Mouse (Mus musculus) layer of hippocampus, adult 6 months (tissue): ENCODE results near the gene Lce1k. TPM values are rescaled to one million over a fixed set of nuclear protein-coding genes. Genes with fewer than 3 reads are reported as not detected.

ENCODE experiments used
- long read RNA-seq, 2 experiments: library from polyadenylated mRNA; unstranded; transcript quantifications; one replicate each; pipeline ENCODE4 v2.0.0; 2019 to 2020
- polyA plus RNA-seq: library from polyadenylated mRNA; unstranded; fragments of <200 nt; fragmentation: Nextera tagmentation; gene quantifications from 2 replicates; pipeline ENCODE4 v1.2.3, GENCODE M21; 2021

Lce1k gene
- polyA plus RNA-seq = not detected in 2 replicates
- long read RNA-seq, experiment 1 = 0 reads
- long read RNA-seq, experiment 2 = 0 reads

GRCm38 (mm10) chr3:92807791-92808190 lies at the start of gene Lce1k:
Gene Lce1k, minus strand, starts transcription at chr3:92807891.

DNA sequence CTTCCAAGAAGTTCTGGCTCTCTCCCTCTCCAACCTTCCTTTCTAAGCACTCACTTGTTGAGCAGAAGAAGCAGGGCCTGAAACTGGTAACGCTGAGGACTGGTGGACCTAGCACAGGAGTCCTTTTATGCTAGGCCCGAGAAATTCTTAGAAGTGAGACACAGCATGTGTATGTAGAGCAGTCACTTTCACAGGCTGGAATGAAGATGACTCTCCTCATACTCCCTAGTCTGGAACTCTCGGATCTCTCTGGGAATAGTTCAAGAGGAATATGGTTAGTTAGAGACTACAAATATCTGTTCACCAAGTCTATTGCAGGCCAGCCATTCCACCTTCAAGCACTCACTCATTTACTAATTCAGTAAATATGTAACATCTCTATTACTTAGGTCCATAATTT lies 43.5 kb upstream of the Lce1k start, which contains the start of gene Lce1l:
Gene Lce1l, minus strand, starts transcription at position 101 of the 400 bp plus-strand sequence.

DNA sequence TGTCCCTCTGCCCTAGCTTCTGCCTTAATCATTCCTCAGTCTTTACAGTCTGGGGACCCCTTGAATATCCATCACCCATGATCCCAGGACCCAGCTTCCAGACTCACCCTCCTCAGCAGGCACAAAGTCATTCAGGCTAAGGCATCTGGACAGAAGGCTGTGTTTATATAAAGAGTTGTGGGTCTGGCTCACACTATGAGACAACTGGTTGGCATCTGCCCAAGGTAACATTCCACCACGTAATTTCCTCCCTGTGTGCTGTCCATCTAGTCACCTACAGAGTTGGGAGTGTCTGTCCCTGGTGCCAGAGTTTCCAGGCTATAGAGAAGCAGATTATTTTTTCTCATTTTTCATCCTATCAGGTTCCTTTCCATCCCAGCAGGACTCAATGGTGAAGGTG lies 19.4 kb upstream of the Lce1k start, which contains the start of gene Kprp:
Gene Kprp, minus strand, starts transcription at position 140 of the 400 bp plus-strand sequence.

GRCm38 (mm10) chr3:92790414-92790813 lies 17.3 kb downstream of the Lce1k start, which contains the start of gene Lce1j:
Gene Lce1j, minus strand, starts transcription at chr3:92790514.

GRCm38 (mm10) chr3:92778799-92779198 lies 28.9 kb downstream of the Lce1k start, which contains the start of gene Lce1i:
Gene Lce1i, minus strand, starts transcription at chr3:92778899.

GRCm38 (mm10) chr3:92764965-92765364 lies 42.7 kb downstream of the Lce1k start, which contains the start of gene Lce1h:
Gene Lce1h, minus strand, starts transcription at chr3:92765065.

Other genes with a start within 250 kb of the Lce1k start
- gene Ivl, start 234.2 kb downstream of the Lce1k start, polyA plus RNA-seq = not detected in 2 replicates
- not detected in 2 replicates for gene Smcp, start 218.9 kb downstream of the Lce1k start, polyA plus RNA-seq
- not detected in 2 replicates for gene 2210017I01Rik, start 200.4 kb downstream of the Lce1k start, polyA plus RNA-seq
- gene Lce6a, start 186.2 kb downstream of the Lce1k start, polyA plus RNA-seq = not detected in 2 replicates
- not detected in 2 replicates for gene Lce1a1, start 159.6 kb downstream of the Lce1k start, polyA plus RNA-seq
- gene Lce1b, start 151.0 kb downstream of the Lce1k start, polyA plus RNA-seq = not detected in 2 replicates
- gene Lce1a2, start 137.6 kb downstream of the Lce1k start, polyA plus RNA-seq = not detected in 2 replicates
- gene Lce1c, start 128.6 kb downstream of the Lce1k start, polyA plus RNA-seq = not detected in 2 replicates
- gene Lce1d, start 120.7 kb downstream of the Lce1k start, polyA plus RNA-seq = not detected in 2 replicates
- gene Lce1e, start 98.8 kb downstream of the Lce1k start, polyA plus RNA-seq = not detected in 2 replicates
- gene Lce1f, start 87.5 kb downstream of the Lce1k start, polyA plus RNA-seq = not detected in 2 replicates
- not detected in 2 replicates for gene Gm38119, start 68.8 kb downstream of the Lce1k start, polyA plus RNA-seq
- gene Lce1g, start 55.6 kb downstream of the Lce1k start, polyA plus RNA-seq = not detected in 2 replicates
- not detected in 2 replicates for gene Lce1h, start 42.8 kb downstream of the Lce1k start, polyA plus RNA-seq
- gene Lce1i, start 29.0 kb downstream of the Lce1k start, polyA plus RNA-seq = not detected in 2 replicates
- not detected in 2 replicates for gene Lce1j, start 17.4 kb downstream of the Lce1k start, polyA plus RNA-seq
- gene Kprp, start 19.4 kb upstream of the Lce1k start, polyA plus RNA-seq = not detected in 2 replicates
- gene Lce1l, start 43.4 kb upstream of the Lce1k start, polyA plus RNA-seq = not detected in 2 replicates
- not detected in 2 replicates for gene 2310050C09Rik, start 62.3 kb upstream of the Lce1k start, polyA plus RNA-seq
- not detected in 2 replicates for gene Lce3a, start 118.3 kb upstream of the Lce1k start, polyA plus RNA-seq
- gene Lce3b, start 125.1 kb upstream of the Lce1k start, polyA plus RNA-seq = not detected in 2 replicates
- not detected in 2 replicates for gene Lce3c, start 136.6 kb upstream of the Lce1k start, polyA plus RNA-seq
- gene Lce3d, start 149.5 kb upstream of the Lce1k start, polyA plus RNA-seq = not detected in 2 replicates
- not detected in 2 replicates for gene Lce3e, start 159.2 kb upstream of the Lce1k start, polyA plus RNA-seq
- gene Lce3f, start 184.3 kb upstream of the Lce1k start, polyA plus RNA-seq = not detected in 2 replicates
- not detected in 2 replicates for gene Crct1, start 207.8 kb upstream of the Lce1k start, polyA plus RNA-seq
- not detected in 2 replicates for gene Lce1m, start 211.2 kb upstream of the Lce1k start, polyA plus RNA-seq